Mouse (Mus musculus) frontal cortex, postnatal 25 days (tissue): Measurements from ENCODE around the gene Ptprc.

Source experiments
- DNase-seq, 2 experiments: peaks; one replicate each; pipeline ENCODE4 v3.0.0; 2022; ENCODE audit warnings: low spot score in 2 of 2

The Ptprc gene

DNA sequence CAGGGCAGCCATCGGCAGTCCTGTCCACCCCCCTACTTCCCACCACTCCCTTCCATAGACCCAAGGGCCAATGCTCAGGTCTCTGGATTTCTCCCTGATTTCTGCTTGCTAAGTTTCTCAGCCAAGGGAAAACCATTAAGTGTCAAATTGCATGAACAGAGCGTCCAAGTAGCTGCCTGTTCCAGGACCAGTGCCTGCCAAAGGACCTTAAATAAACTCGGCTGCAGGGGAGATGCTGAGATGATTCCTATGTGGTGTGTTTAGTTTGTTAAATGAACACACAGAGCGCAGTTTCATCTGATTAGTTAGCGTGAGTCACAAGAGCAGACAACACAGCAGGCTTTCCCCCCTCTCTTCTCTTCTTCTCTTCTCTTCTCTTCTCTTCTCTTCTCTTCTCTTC lies 135.0 kb downstream of the Ptprc start:
- DNase-seq: no peak

DNA sequence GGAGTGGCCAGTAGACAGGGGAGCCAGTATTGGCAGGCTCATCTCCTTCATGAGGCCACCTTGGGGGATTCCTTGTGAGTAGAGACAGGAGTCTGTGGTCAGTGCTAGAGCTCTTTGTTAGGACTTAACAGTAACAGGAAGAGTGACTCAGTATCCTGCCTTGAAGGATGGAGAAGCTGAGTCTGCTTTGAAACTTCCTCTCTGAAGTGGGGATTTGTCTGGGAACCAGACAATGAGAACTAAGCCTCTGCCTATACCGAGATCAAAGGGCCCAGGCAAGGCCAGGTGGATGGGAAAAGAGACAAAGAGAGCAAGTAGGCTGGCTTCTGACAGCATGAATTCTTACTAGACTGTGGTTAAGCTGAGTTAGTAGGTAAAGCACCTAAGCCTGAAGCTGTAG lies 136.3 kb downstream of the Ptprc start:
- DNase-seq: no peak

DNA sequence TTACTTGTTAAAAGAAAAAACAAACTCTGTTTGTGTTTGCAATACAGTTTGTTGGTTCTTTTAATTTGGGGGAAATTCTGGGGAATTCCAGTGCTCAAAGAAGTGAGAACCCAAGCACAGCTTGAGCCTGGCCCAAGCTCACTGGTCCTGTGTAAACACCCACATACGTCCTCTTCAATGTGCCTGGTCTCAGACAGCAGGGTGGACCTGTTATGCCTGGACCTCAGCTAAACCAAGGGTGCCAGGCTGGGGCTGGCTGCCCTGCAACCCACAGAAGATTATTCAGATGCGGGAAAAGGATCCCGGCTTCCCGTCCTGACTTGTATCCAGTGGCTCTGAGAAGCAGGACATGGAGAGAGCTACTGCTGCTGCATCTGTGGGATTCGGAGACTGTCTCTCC lies 138.0 kb downstream of the Ptprc start:
- no peak for DNase-seq

DNA sequence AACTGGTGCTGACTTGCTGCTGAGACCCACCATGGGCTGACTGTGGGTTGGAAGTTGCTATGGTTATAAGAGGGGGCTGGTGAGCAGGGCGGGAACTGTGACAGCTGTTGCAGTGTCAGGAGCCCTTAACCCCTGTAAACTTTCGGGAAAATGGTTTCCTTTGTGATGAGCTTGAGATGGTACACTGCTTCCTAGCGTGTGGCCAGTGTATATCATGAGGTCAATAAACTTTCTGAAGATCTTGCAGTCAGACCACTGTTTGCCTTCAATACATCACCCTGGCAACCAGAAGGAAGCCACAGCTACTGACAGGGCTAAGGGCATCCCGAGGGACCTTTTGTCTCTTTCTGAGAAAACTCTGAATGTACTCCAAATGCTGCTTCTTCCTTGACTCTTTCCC lies 145.9 kb downstream of the Ptprc start:
- no peak for DNase-seq

DNA sequence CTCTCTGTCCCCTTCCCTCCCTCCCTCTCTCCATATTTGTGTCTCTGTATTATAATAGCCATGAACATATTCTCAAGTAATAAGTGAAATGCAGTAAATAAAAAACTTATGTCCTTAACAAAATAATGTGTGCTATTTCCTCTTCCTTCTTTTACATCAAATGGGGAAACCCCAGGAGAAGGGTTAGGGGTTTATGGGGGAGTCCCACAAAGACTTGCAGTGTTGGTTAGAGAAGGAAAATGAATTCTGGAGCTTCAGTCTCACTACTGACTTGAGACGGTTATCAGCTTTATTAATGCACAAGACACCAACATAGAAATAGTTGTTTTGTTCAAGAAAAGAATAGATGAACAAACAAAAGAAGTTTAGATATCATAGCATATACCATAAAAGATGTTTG lies 150.2 kb downstream of the Ptprc start:
- no peak for DNase-seq

DNA sequence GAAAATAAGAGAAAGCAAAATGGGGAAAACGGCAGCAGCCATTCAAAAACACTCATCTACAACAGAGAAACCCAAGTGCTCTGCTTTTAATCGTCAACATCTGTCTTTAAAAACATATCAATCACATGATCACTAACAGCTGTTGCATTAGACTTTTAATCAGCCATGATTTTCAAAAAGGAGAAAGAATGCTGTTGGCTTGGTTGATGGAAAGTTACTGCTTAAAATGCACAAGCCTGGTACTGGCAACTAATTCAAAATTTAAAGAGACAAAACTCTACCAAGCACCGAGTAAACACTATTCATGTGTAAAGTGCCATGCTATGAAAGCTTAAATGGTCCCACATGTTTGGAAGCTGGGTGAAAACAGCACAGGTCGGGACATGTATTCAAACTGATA lies 151.9 kb downstream of the Ptprc start:
- DNase-seq: no peak

DNA sequence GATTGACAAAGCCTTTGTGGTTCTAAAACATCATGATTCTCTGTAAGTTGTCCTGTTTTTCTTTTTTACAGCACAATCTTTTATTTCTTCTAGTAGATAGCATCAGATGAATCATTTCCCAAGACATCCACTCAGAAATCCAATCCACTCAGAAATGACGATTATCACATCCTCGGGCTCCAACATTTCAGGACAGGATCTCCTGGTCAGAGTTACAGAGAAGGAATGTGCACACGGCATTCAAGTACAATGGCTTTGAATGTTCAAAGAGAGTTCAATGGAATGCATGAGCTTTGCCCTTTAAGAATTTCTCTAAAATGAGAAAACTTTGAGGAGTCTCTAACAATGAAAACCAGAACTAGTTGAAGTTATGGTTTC lies 152.6 kb downstream of the Ptprc start:
- no peak for DNase-seq

DNA sequence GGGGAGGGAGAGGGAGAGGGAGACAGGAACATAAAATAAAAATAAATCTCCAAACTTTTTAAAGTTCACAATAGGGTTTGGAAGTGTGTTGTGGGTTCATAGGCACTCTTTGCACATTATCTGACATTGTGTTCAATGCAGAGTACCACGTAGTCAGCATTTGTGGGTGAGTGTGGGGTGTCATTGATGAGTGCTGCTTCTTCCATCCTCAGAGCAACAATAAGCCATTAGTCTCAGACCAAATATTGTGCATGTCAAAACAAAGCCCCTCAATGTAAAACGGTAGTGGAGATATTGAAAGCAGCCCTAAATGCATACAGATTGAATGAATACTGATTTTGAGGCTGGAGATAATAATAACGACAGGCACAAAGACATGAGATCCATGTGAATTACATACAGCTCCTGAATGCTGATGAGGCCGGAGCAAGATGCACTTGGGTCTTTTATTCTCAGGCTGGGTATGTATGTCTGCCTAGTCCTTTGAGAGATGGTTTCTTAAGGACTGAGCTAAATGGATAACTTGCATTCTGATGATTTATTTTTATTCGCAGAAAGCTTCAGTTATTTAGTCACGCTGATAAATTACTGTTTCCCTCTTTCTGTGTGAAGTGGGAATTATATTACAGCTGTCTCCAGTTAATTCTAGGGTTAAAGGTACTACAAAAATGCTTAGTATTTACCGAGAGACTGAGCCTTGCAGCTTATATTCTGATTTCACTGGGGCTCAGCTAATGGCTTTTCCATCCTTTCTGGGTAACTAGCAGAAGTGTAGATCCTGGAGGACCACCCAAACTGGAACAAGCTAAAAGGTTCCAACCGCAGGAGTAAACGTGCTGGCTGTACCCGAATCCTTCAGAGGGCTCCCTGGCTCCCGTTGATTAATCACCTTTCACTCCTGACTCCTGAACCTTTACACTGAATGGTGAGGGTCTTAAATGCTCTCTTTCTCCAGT lies 153.3 kb downstream of the Ptprc start:
- no peak for DNase-seq
